Mouse (Mus musculus) heart, postnatal 0 days (tissue): ENCODE measurements at regions not wholly inside any gene's neighbourhood (a gene's known extent, or its start where the extent isn't known, plus 50 kb on each side); places are given as distances from the start of the nearest gene placed in this dataset.

ENCODE experiments used
- CTCF ChIP-seq: IDR thresholded peaks from 2 replicates; pipeline ENCODE4 v1.5.1; 2016; ENCODE audit warnings: antibody characterized with exemption, control low read depth, low read depth
- EP300 ChIP-seq: IDR thresholded peaks from 2 replicates; pipeline ENCODE4 v1.6.1; 2016; ENCODE audit warnings: antibody characterized with exemption, low read depth

DNA sequence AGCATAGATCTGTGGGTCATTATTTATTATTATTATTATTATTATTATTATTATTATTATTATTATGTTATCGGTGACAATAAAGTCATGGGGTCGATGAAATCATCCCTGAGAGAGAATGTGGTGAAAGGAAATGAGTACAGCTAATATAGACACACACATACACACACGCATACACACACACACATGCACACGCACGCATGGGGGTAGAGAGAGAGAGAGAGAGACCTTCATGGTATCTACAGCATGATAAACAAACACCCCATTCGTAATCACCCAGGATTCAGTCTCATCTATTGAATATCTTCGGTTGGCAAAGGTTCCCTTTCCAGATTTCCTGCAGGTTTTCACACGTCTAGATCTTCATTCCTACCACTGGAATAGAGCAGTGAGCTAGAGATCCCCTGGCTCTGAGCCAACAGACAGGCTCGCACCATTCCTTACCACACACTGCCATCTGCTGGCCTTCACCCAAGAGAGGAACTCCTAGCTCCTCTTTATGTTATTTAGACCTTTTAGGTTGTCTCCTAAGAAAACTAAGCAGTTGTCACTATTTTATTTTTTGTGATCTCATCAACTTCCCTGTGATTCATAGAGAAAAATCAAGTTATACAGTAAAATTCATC is 171.2 kb upstream of the Zpld1 start:
- peak; percentile 75 for TF ChIP-seq CTCF
- no peak for TF ChIP-seq EP300
